Mouse (Mus musculus): ENCODE results near the gene Olfr1248. TPM values are rescaled to one million over a fixed set of nuclear protein-coding genes. Genes with fewer than 3 reads are reported as not detected.

Gene Olfr1248
- polyA plus RNA-seq (2012; fragmentation: generic; extraction: Trizol) = not detected

GRCm38 (mm10) chr2:89618145-89618544 lies at the start of gene Olfr1248:
Gene Olfr1248, minus strand, starts transcription at chr2:89618245.

DNA sequence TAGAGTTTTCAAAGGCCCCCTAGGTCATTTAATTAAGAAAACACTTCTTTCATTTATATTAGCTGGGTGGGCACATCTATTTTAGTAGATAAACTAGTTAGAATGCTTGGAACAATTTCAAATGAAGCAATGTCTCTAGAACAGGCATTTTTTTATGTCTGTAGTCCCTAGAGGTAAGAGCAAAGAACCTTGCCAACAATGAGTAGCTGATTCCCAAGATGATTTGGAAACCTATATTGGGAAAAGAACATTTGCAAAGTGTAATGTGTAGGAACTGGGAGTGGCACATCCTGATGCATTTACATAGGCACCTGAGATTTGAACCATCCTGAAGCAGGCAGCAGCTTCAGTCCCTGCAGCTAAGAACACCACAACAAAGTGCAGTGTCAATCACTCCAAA lies 43.3 kb upstream of the Olfr1248 start, which contains the start of gene Olfr1250:
TSS of gene Olfr1250 (minus strand) at position 101 of the 400 bp plus-strand sequence.

GRCm38 (mm10) chr2:89634883-89635282 lies 16.8 kb upstream of the Olfr1248 start, which contains the start of gene Olfr1249:
Gene Olfr1249, minus strand, starts transcription at chr2:89634983.

DNA sequence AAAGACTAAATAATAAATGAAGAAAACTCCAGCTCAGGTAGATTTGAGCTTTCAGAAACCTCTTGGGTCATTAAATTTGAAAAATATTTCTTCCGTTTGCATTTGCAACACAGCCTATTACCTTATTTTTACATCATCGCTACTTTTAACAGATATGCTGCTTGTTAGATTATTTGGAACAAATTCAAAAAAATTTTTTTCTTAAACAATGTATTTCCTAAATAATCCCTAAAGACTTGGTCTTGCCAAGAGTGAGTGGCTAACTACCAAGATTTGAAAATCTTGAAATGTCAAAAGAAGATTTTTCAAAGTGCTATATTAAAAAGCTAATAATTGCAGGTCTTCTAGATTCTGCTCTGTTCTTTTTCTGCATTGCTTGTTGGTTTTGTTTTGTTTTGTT lies 4.0 kb downstream of the Olfr1248 start, which contains the start of gene Olfr1247:
TSS of gene Olfr1247 (minus strand) at position 101 of the 400 bp plus-strand sequence.

GRCm38 (mm10) chr2:89593057-89593456 lies 25.0 kb downstream of the Olfr1248 start, which contains the start of gene Olfr1246:
Gene Olfr1246, minus strand, starts transcription at chr2:89593157.

GRCm38 (mm10) chr2:89578347-89578746 lies 39.7 kb downstream of the Olfr1248 start, which contains the start of gene Olfr1245:
Gene Olfr1245, minus strand, starts transcription at chr2:89578447.

Other genes with a start within 250 kb of the Olfr1248 start
- not detected for gene Olfr1238, start 208.6 kb downstream of the Olfr1248 start, polyA plus RNA-seq (2012; fragmentation: generic; extraction: Trizol)
- not detected for gene Olfr1239, start 197.8 kb downstream of the Olfr1248 start, polyA plus RNA-seq (2012; fragmentation: generic; extraction: Trizol)
- gene Olfr1240, start 175.2 kb downstream of the Olfr1248 start, polyA plus RNA-seq (2012; fragmentation: generic; extraction: Trizol) = not detected
- gene Olfr1241, start 131.1 kb downstream of the Olfr1248 start, polyA plus RNA-seq (2012; fragmentation: generic; extraction: Trizol) = not detected
- not detected for gene Olfr1242, start 119.9 kb downstream of the Olfr1248 start, polyA plus RNA-seq (2012; fragmentation: generic; extraction: Trizol)
- not detected for gene Olfr1243, start 86.8 kb downstream of the Olfr1248 start, polyA plus RNA-seq (2012; fragmentation: generic; extraction: Trizol)
- not detected for gene Olfr1245, start 39.8 kb downstream of the Olfr1248 start, polyA plus RNA-seq (2012; fragmentation: generic; extraction: Trizol)
- gene Olfr1246, start 25.1 kb downstream of the Olfr1248 start, polyA plus RNA-seq (2012; fragmentation: generic; extraction: Trizol) = not detected
- not detected for gene Olfr1247, start 4.1 kb downstream of the Olfr1248 start, polyA plus RNA-seq (2012; fragmentation: generic; extraction: Trizol)
- not detected for gene Olfr1249, start 16.7 kb upstream of the Olfr1248 start, polyA plus RNA-seq (2012; fragmentation: generic; extraction: Trizol)
- gene Olfr1250, start 43.2 kb upstream of the Olfr1248 start, polyA plus RNA-seq (2012; fragmentation: generic; extraction: Trizol) = not detected
- gene Olfr1251, start 53.7 kb upstream of the Olfr1248 start, polyA plus RNA-seq (2012; fragmentation: generic; extraction: Trizol) = not detected
- gene Olfr1252, start 106.8 kb upstream of the Olfr1248 start, polyA plus RNA-seq (2012; fragmentation: generic; extraction: Trizol) = not detected
- gene Olfr1253, start 138.8 kb upstream of the Olfr1248 start, polyA plus RNA-seq (2012; fragmentation: generic; extraction: Trizol) = not detected
- not detected for gene Olfr1254, start 175.4 kb upstream of the Olfr1248 start, polyA plus RNA-seq (2012; fragmentation: generic; extraction: Trizol)
- not detected for gene Olfr1255, start 193.8 kb upstream of the Olfr1248 start, polyA plus RNA-seq (2012; fragmentation: generic; extraction: Trizol)
- gene Olfr1256, start 223.3 kb upstream of the Olfr1248 start, polyA plus RNA-seq (2012; fragmentation: generic; extraction: Trizol) = not detected
- gene Olfr48, start 230.0 kb upstream of the Olfr1248 start, polyA plus RNA-seq (2012; fragmentation: generic; extraction: Trizol) = not detected